Mouse (Mus musculus) myocyte (in vitro differentiated cells): ENCODE data around the gene Slc25a22.

ENCODE experiments used
- CEBPB ChIP-seq: IDR thresholded peaks from 2 replicates; pipeline ENCODE4 v1.6.1; 2011; ENCODE audit warnings: mild to moderate bottlenecking, moderate library complexity; ENCODE audit not compliant: poor library complexity, insufficient read depth, severe bottlenecking
- E2F4 ChIP-seq: IDR thresholded peaks from one replicate; pipeline ENCODE4 v1.6.1; 2011; ENCODE audit warnings: mild to moderate bottlenecking, control low read depth, moderate library complexity; ENCODE audit not compliant: insufficient read depth
- MAX ChIP-seq: IDR thresholded peaks from one replicate; pipeline ENCODE4 v1.6.1; 2011; ENCODE audit warnings: low read depth, mild to moderate bottlenecking, control low read depth
- MYOD1 ChIP-seq, 3 experiments: IDR thresholded peaks; one replicate each; pipeline ENCODE4 v1.6.1; 2011; ENCODE audit warnings: control low read depth in 2 of 3, low read depth in 2 of 3, mild to moderate bottlenecking in 2 of 3, moderate library complexity in 1 of 3; ENCODE audit not compliant: insufficient read length in 2 of 3, control insufficient read depth in 1 of 3
- POLR2A ChIP-seq: IDR thresholded peaks from one replicate; pipeline ENCODE4 v1.6.1; 2011; ENCODE audit warnings: low read depth, mild to moderate bottlenecking, control low read depth, moderate library complexity; ENCODE audit not compliant: insufficient read length
- POLR2AphosphoS2 ChIP-seq: IDR thresholded peaks from one replicate; pipeline ENCODE4 v1.6.1; 2011; ENCODE audit warnings: low read depth, control low read depth; ENCODE audit not compliant: insufficient read length
- REST ChIP-seq: IDR thresholded peaks from one replicate; pipeline ENCODE4 v1.6.1; 2011; ENCODE audit warnings: mild to moderate bottlenecking, control low read depth, moderate library complexity; ENCODE audit not compliant: insufficient read depth, insufficient read length
- SRF ChIP-seq: IDR thresholded peaks from one replicate; pipeline ENCODE4 v1.6.1; 2011; ENCODE audit warnings: low read depth; ENCODE audit not compliant: control insufficient read depth, insufficient read length
- TCF12 ChIP-seq: IDR thresholded peaks from one replicate; pipeline ENCODE4 v1.6.1; 2011; ENCODE audit warnings: mild to moderate bottlenecking, control low read depth; ENCODE audit not compliant: poor library complexity, insufficient read depth, severe bottlenecking
- USF1 ChIP-seq: IDR thresholded peaks from one replicate; pipeline ENCODE4 v1.6.1; 2011; ENCODE audit warnings: low read depth, mild to moderate bottlenecking, control low read depth, moderate library complexity

DNA sequence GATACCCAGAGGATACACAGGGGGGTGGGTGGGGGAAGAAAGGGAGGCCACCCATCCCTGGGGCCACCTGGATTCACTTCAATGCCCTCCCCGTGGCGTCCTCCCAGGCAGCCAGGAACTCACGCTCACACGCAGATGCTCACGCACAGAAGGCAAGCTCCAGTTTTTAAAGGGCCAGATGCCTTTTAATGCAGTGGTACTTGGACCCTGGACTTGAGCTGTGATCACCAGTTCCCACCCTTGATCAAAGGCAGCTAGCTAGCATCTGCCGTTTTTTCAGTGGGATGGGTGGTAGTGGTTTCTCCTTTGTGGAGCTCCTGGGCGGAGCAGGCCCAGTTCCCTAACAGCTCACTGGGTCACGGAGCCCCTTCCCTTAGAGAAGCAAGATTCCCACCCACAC, 3.2 kb downstream of the Slc25a22 start:
- TF ChIP-seq TCF12 (no peak), E2F4 (no peak), MAX (no peak), POLR2A (no peak), USF1 (no peak), CEBPB (no peak), POLR2AphosphoS2 (no peak), REST (no peak), SRF (no peak), MYOD1 (IDR thresholded peaks at IDR 0.05; ENCODE audit: control insufficient read depth in 1 of 3, insufficient read length in 2 of 3, low read depth in 2 of 3) (no peak)
